Mouse (Mus musculus) limb, embryonic 11.5 days (tissue): ENCODE data around the gene F2rl1. TPM values are rescaled to one million over a fixed set of nuclear protein-coding genes. Genes with fewer than 3 reads are reported as not detected.

Experiments used
- ATAC-seq: fragments of 200-750 bp; cut with Nextera tagmentation; 2 replicates; pipeline ENCODE4 v1.8.0; 2017; ENCODE audit warnings: low read depth; ENCODE audit not compliant: insufficient number of reproducible peaks, low FRiP score, low TSS enrichment
- DNase-seq: peaks from one replicate; pipeline ENCODE4 v3.0.0-alpha.2; 2015; ENCODE audit warnings: low spot score
- H3K27ac ChIP-seq: fragments of 300-500 bp; sonication (generic); replicated peaks from 2 replicates; pipeline ENCODE4 v1.5.1; 2014; ENCODE audit warnings: low read depth, mild to moderate bottlenecking, low read length
- H3K27me3 ChIP-seq: fragments of 300-500 bp; sonication (generic); 2 replicates; pipeline ENCODE4 v1.6.1; 2014; ENCODE audit warnings: mild to moderate bottlenecking, low read length, mixed read lengths; ENCODE audit not compliant: control insufficient read depth, insufficient read depth
- H3K36me3 ChIP-seq: fragments of 300-500 bp; sonication (generic); 2 replicates; pipeline ENCODE4 v1.6.1; 2014; ENCODE audit warnings: mild to moderate bottlenecking, low read length, moderate library complexity, mixed read lengths; ENCODE audit not compliant: control insufficient read depth, insufficient read depth
- H3K4me1 ChIP-seq: fragments of 300-500 bp; sonication (generic); 2 replicates; pipeline ENCODE4 v1.6.1; 2014; ENCODE audit warnings: low read length, mixed read lengths; ENCODE audit not compliant: control insufficient read depth, insufficient read depth
- H3K4me2 ChIP-seq: fragments of 300-500 bp; sonication (generic); 2 replicates; pipeline ENCODE4 v1.6.1; 2014; ENCODE audit warnings: low read depth, mild to moderate bottlenecking, moderate library complexity; ENCODE audit not compliant: severe bottlenecking
- H3K4me3 ChIP-seq: fragments of 300-500 bp; sonication (generic); 2 replicates; pipeline ENCODE4 v1.5.1; 2014; ENCODE audit warnings: low read depth, low read length
- H3K9ac ChIP-seq: fragments of 300-500 bp; sonication (generic); 2 replicates; pipeline ENCODE4 v1.6.1; 2014; ENCODE audit warnings: mild to moderate bottlenecking, low read length
- H3K9me3 ChIP-seq: fragments of 300-500 bp; sonication (generic); 2 replicates; pipeline ENCODE4 v1.6.1; 2016; ENCODE audit warnings: low read length; ENCODE audit not compliant: control insufficient read depth
- WGBS: fragments of 180-500 bp; shearing (Covaris S2); extraction: QIAGEN DNeasy Blood & Tissue Kit; methylation state at CpG from one replicate; pipeline ENCODE4 v1.1.7; 2014; 5-methylcytosine and 5-hydroxymethylcytosine counted together
- polyA plus RNA-seq: library from polyadenylated mRNA; unstranded; fragments of >200 nt; fragmentation: Nextera tagmentation; extraction: Ambion mirVana; gene quantifications from 2 replicates; pipeline ENCODE4 v1.2.1, GENCODE M21; 2014

The F2rl1 gene
- polyA plus RNA-seq, 1 experiment from 2014 or later, result 0.11 TPM

- WGBS, result 89% methylated on average over 3 of the region's 3 CpGs
Observed at GRCm38 (mm10) chr13:95496601-95497000, 28.4 kb downstream of the F2rl1 start.

GRCm38 (mm10) chr13:95494812-95495211, 30.2 kb downstream of the F2rl1 start:
- ATAC-seq (no peak), DNase-seq (no peak)

More at GRCm38 (mm10) chr13:95496601-95497000, 28.4 kb downstream of the F2rl1 start:
- DNase-seq (no peak), ATAC-seq (no peak)
- Histone ChIP-seq H3K36me3 (no peaks in the 10 kb centered on the region), H3K27ac (no peak overlapping the region), H3K4me1 (0 out of 2 replicates have a peak, but pooled peaks cover 2% of the 10 kb centered on the region), H3K9me3 (no peaks in the 10 kb centered on the region), H3K9ac (no peak overlapping the region), H3K4me3 (no peak overlapping the region), H3K27me3 (no peaks in the 10 kb centered on the region), H3K4me2 (no peak overlapping the region)

GRCm38 (mm10) chr13:95493296-95493695, 31.7 kb downstream of the F2rl1 start:
- Histone ChIP-seq H3K9me3 (no peaks in the 10 kb centered on the region), H3K27me3 (no peaks in the 10 kb centered on the region), H3K4me1 (0 out of 2 replicates have a peak, but pooled peaks cover 2% of the 10 kb centered on the region), H3K4me2 (no peak overlapping the region), H3K27ac (no peak overlapping the region), H3K36me3 (no peaks in the 10 kb centered on the region), H3K9ac (no peak overlapping the region), H3K4me3 (no peak overlapping the region)
- ATAC-seq (no peak), DNase-seq (peak; percentile 36)
- 57% methylated on average over 5 of the region's 5 CpGs for WGBS

More at GRCm38 (mm10) chr13:95494812-95495211, 30.2 kb downstream of the F2rl1 start:
- 82% methylated on average over 8 of the region's 8 CpGs for WGBS
- H3K4me2 ChIP-seq, result no peak overlapping the region
- H3K27me3 ChIP-seq, result no peaks in the 10 kb centered on the region
- H3K9me3 ChIP-seq, result no peaks in the 10 kb centered on the region
- no peak overlapping the region for H3K27ac ChIP-seq
- no peaks in the 10 kb centered on the region for H3K36me3 ChIP-seq
- no peak overlapping the region for H3K9ac ChIP-seq
- H3K4me3 ChIP-seq, result no peak overlapping the region
- 0 out of 2 replicates have a peak, but pooled peaks cover 2% of the 10 kb centered on the region for H3K4me1 ChIP-seq

- Histone ChIP-seq H3K27ac (no peak overlapping the region), H3K27me3 (no peaks in the 10 kb centered on the region), H3K9ac (no peak overlapping the region), H3K4me2 (no peak overlapping the region), H3K36me3 (no peaks in the 10 kb centered on the region), H3K9me3 (no peaks in the 10 kb centered on the region), H3K4me1 (0 out of 2 replicates have a peak, but pooled peaks cover 2% of the 10 kb centered on the region), H3K4me3 (no peak overlapping the region)
- WGBS, result 80% methylated on average over 11 of the region's 11 CpGs
- ATAC-seq, result no peak
- DNase-seq, result no peak
Observed at GRCm38 (mm10) chr13:95491327-95491726, 33.7 kb downstream of the F2rl1 start.

DNA sequence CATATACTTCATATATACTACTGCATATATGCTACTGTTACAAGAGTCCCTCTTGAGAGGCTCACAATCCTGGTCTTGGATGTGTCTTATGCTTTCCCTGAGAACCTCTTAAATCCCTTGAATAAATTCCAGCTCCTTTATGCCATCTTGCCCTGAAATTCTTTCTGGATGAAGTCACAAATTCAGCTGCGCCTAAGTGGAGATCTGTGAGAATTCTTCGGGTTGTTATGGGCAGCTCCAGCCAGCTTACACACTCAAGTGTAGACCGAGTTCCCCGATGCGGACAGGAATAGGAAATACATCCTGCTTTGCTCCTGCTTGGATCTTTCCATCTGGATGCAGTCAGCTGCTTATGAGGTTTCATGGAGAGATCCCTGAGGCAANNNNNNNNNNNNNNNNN, 40.4 kb downstream of the F2rl1 start:
- Histone ChIP-seq H3K36me3 (no peaks in the 10 kb centered on the region), H3K9ac (no peak overlapping the region), H3K4me2 (no peak overlapping the region), H3K27me3 (no peaks in the 10 kb centered on the region), H3K4me1 (no peaks in the 10 kb centered on the region), H3K27ac (no peak overlapping the region), H3K4me3 (no peak overlapping the region), H3K9me3 (no peaks in the 10 kb centered on the region)
- ATAC-seq (no peak), DNase-seq (no peak)
- WGBS, result 64% methylated on average over 5 of the region's 5 CpGs

DNA sequence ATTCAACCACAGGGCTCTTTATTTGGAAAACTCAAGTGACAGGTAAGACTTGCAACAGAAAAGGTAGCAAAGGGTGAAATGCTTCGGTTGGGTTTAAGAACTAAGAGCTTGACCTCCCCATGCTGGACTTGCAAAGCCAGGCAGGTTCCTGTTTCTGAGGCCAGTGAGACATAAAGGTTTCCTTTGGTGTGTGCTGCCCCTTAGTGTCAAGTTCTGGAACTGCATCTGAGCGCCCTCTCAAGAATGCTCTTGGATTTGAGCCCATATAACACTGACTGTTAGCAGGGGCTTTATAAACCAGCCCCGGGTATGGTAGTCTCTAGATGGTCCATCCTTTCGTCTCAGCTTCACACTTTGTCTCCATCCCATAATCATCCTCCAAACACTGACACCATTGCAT, 43.6 kb downstream of the F2rl1 start:
- Histone ChIP-seq H3K4me1 (no peaks in the 10 kb centered on the region), H3K36me3 (no peaks in the 10 kb centered on the region), H3K27ac (no peak overlapping the region), H3K4me3 (no peak overlapping the region), H3K27me3 (no peaks in the 10 kb centered on the region), H3K9me3 (no peaks in the 10 kb centered on the region), H3K9ac (no peak overlapping the region), H3K4me2 (no peak overlapping the region)
- WGBS, result 23% methylated on average over 4 of the region's 4 CpGs
- no peak for ATAC-seq
- DNase-seq, result peak; percentile 91

DNA sequence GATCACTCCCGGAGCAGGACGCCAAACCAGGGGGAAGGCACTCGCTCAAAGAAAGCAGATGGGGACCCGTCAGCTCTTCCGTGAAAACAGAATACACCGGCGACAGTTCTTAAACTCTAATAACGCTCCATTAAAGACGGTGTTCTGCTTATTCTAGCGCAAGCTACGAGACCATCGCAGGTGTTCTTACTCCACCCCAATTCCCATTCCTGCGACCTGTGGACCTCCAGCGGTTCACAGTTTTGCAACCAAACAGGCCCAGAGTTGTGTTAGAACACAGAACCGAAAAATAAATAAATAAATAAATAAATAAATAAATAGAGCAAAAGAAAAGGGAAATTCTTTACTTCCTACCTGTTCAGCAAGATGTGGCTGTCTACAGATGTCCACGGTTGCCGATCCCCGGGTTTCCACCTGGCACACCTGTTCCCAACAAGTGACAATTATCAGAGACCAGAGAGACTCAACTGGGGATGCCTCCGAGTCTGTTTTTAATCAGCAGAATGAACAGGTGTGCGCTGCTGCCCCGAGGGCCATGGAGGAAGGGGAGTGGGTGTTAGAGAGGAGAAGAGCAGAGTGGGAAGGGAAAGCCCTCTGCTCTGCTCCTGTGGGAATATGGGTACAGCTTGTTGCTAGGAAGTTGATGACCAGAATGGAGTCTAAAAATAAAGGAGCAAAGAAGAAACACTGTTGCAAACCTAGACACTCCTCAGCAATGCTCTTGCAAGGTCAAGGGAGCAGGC, 46.2 kb downstream of the F2rl1 start, which contains the start of gene S100z:
TSS of gene S100z (minus strand) at position 51 of the 743 bp plus-strand sequence.
- H3K4me1 ChIP-seq, result no peaks in the 10 kb centered on the region
- ATAC-seq (no peak), DNase-seq (no peak)
- no peak within 1 kb of the TSS for H3K27ac ChIP-seq
- no peak within 1 kb of the TSS for H3K9ac ChIP-seq
- no peak within 1 kb of the TSS for H3K4me2 ChIP-seq
- no peaks in the 10 kb centered on the region for H3K9me3 ChIP-seq
- H3K36me3 ChIP-seq, result no peaks in the 10 kb centered on the region
- 85% methylated on average over 21 of the region's 21 CpGs for WGBS
- H3K4me3 ChIP-seq, result no peak within 1 kb of the TSS
- H3K27me3 ChIP-seq, result no peaks in the 10 kb centered on the region

DNA sequence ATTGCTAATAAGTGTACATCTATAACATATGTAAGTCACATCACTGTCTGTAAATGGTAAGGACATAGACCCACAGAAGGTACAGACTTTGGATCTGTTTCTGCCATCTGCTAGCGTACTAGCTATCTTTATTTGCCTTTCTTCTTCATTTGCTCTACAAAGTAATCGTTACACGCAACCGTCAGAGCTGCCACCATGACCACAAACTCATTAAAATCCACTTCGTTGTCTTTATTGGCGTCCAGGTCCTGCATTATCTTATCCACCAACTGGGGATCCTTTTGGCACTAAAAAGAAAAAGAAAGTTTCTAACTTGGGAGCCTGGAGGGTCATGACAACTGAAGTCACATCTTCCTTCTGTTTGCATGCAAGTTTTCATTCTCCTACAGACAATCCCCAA, 47.9 kb downstream of the F2rl1 start:
- Histone ChIP-seq H3K4me2 (no peak overlapping the region), H3K9me3 (no peaks in the 10 kb centered on the region), H3K4me1 (no peaks in the 10 kb centered on the region), H3K9ac (no peak overlapping the region), H3K36me3 (no peaks in the 10 kb centered on the region), H3K27ac (no peak overlapping the region), H3K27me3 (no peaks in the 10 kb centered on the region), H3K4me3 (no peak overlapping the region)
- DNase-seq, result no peak
- no peak for ATAC-seq
- 76% methylated on average over 6 of the region's 6 CpGs for WGBS
